Mouse (Mus musculus): ENCODE results near the gene Aen.

The Aen gene

GRCm38 (mm10) chr7:78938957-78939602 lies 43.4 kb downstream of the Aen start:
- DNase-seq (ENCODE audit: low spot score), result no peak

DNA sequence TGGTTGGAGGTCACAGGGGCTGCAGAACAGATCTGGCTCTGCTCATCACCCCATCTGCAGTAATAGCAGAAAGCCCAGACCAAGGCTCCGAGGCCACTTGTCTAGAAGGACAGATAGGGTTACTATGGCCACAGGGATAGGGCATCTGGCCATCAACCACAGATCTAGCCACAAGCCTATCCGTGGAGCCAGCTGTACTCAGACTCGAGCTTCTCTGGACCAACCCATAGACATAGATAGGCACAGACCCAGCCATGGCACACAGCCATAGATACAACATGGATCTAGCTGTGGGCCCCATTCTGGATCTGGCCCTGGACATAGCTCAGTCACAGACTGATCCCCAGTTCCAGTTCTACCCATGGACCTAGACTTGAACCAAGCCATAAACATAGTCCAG lies 45.3 kb downstream of the Aen start:
- DNase-seq (ENCODE audit: low spot score), result peak; percentile 71

GRCm38 (mm10) chr7:78942544-78942943 lies 46.9 kb downstream of the Aen start:
- DNase-seq (ENCODE audit: low spot score), result no peak

DNA sequence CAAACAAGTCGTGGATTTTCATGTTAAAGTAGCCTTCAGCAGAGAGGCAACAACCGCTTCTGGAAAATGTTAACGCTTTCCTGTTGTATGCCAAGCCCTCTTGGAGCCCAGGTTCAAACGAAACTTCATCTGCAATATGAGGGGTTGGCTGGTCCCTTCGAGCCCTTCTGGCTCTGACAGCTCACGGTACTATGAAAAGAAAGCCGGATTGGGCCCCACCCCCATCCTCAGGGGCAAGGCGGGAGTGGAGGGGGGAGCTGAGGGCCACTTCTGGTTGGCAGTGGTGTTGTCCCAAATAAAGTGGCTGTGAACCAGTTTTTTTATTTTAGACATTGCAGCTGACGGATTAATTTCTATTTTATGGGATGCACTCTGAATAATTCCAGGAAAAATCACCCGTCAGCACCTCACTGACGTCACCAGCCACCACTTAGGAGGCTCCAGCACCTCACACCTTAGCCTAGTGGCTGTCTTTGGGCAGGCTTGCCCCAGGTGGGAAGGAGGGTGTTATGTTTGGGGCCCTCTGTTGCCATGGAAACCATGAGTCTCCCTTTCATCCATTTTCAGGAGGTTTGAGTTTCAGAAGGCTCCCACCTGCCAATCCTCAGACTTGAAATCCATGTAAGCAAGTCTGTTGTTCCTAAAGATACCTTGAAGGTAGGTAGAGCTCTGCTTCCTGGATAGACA lies 58.4 kb downstream of the Aen start:
- no peak for DNase-seq (ENCODE audit: low spot score)

DNA sequence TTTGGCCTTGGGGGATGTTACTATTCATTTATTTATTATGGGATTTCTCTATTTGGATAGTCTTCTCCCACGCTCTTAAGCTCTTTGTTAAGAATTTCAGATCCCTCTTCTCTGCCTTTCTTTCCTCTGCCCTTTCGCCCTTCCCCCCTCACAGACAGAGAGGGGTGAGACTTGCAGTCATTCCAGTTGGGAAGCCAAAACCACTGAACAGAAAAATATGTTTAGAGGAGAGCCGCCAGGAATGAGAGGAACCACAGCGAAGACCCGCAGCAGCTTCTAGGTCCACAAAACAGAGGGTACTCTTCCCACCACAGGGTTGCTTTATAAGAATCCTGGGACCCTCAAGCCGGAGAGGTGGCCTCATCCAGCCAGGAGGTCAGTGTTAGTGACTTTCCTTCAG lies 59.0 kb downstream of the Aen start:
- DNase-seq (ENCODE audit: low spot score), result no peak

DNA sequence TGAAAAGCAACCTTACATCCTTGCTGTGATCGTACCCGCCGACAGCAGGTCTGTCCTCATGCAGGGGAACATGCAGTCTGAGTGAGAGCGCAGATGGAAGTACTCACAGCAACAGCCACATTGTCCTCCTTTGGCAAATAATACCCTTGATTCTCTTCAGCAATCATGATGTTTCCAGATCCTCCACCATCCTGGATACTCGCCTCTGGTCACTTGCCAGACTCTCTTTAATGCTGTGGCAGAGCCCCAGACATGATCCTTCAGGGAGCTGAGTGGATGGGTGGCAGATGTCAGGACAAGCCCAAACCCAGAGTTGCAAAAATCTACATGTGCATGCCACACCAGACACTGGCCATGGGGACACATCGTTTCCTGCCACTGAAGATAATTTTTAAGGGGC lies 59.4 kb downstream of the Aen start:
- DNase-seq (ENCODE audit: low spot score), result no peak

DNA sequence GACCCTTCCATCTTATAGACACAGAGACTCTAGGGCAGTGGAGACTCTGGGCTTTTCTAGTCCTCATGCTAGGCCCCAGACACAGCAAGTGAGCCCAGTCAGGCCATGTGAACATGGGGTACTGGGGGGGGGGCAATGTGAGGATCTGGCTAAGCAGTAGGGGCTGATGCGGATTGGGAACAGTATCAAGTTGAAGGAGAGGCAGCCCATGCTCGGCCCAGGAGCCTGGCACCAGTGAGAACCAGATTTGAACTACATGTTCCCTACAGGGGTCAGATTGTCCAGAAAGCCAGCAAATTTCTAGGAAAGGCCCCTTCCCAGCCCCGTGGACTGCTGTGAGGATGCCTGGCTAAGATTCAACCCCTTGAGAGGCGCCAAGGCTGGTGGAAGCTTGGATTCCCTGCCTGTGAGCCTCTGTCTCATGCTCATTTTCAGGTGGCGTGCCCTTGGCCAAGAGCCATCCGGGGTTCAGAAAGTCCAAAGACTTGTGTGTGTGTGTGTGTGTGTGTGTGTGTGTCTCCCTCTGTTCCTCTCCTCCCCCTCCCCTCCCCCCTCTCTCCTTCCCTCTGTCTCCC lies 62.9 kb downstream of the Aen start:
- no peak for DNase-seq (ENCODE audit: low spot score)

All from ovary, adult 18-20 months (tissue).